Mouse (Mus musculus) monocyte, adult 2 months (primary cell): Measurements from ENCODE around the gene Tbcb.
A peak's percentile ranks its signal among the peaks of the same experiment; 100 is the strongest.
"Not testable (repeated sequence)": the region's sequence is repeated elsewhere in the genome, so short reads cannot be mapped to it uniquely, and the experiment has no call there.

ENCODE experiments used
- DNase-seq, 2 experiments: peaks; one replicate each; pipeline ENCODE4 v3.0.0; 2022; ENCODE audit warnings: low spot score in 2 of 2, low read depth in 1 of 2

The Tbcb gene

GRCm38 (mm10) chr7:30194101-30194831 lies 37.8 kb downstream of the Tbcb start:
- no peak for DNase-seq

GRCm38 (mm10) chr7:30193581-30194100 lies 38.4 kb downstream of the Tbcb start:
- DNase-seq = peak in 1 of 2 experiments; percentile 56

GRCm38 (mm10) chr7:30193013-30193412 lies 39.1 kb downstream of the Tbcb start:
- DNase-seq = no peak

GRCm38 (mm10) chr7:30192088-30192487 lies 40.0 kb downstream of the Tbcb start:
- DNase-seq = no peak

GRCm38 (mm10) chr7:30189116-30189491 lies 43.0 kb downstream of the Tbcb start:
- no peak for DNase-seq

- DNase-seq = no peak
Measured at GRCm38 (mm10) chr7:30188344-30189115, 43.5 kb downstream of the Tbcb start.

- DNase-seq = no peak
Measured at GRCm38 (mm10) chr7:30184641-30185348, 47.3 kb downstream of the Tbcb start.

GRCm38 (mm10) chr7:30183879-30184289 lies 48.2 kb downstream of the Tbcb start, which contains the start of gene Cox7a1:
TSS of gene Cox7a1 (plus strand) at chr7:30184144.
- peak; percentile 77 to 79 for DNase-seq

GRCm38 (mm10) chr7:30183189-30183588 lies 48.9 kb downstream of the Tbcb start:
- not testable (repeated sequence) for DNase-seq

- not testable (repeated sequence) for DNase-seq
Measured at GRCm38 (mm10) chr7:30181929-30182328, 50.1 kb downstream of the Tbcb start.

GRCm38 (mm10) chr7:30181308-30181707 lies 50.8 kb downstream of the Tbcb start:
- peak in 1 of 2 experiments; percentile 55 for DNase-seq

- no peak for DNase-seq
Measured at GRCm38 (mm10) chr7:30178256-30178655, 53.8 kb downstream of the Tbcb start.

- DNase-seq = no peak
Measured at GRCm38 (mm10) chr7:30176474-30176873, 55.6 kb downstream of the Tbcb start.
